Mouse (Mus musculus) bone marrow macrophage, adult 2 months (primary cell): ENCODE results near the gene Rnf149.

ENCODE experiments used
- CTCF ChIP-seq: IDR thresholded peaks from 2 replicates; pipeline ENCODE4 v1.5.1; 2012; ENCODE audit warnings: low read depth, mild to moderate bottlenecking, low read length, moderate library complexity
- POLR2A ChIP-seq: IDR thresholded peaks from 2 replicates; pipeline ENCODE4 v1.6.1; 2012; ENCODE audit warnings: mild to moderate bottlenecking, low read depth, low read length, borderline replicate concordance

GRCm38 (mm10) chr1:39515303-39515991 lies 61.8 kb downstream of the Rnf149 start:
- TF ChIP-seq CTCF = no peak
- no peak for TF ChIP-seq POLR2A
